Mouse (Mus musculus): Measurements from ENCODE around the gene Cyp2c23. TPM values are rescaled to one million over a fixed set of nuclear protein-coding genes. Genes with fewer than 3 reads are reported as not detected.

Cyp2c23 gene
- 0.10 and 0.11 TPM in 2 replicates for polyA plus RNA-seq (2012; rRNA removed)

DNA sequence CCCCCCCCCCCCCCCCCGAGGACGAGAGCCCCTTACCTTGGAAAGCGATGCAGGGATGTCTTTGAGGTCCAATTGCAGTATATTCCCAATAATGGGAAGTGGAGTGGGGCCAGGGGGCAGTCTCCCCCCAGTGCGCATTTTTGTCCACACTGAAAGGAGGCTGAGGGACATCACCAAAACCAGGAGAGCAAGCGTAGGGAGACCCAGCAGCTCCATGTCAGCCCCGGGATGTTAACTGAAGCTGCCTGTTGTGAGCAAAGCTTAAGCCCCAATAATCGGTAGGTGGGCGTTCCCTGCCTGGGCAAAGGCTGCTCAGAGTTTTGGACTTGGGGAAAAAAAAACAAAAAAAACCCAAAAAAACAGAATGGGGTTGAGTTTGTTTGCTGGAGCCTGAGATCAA is at the start of gene Cyp2c23:
Gene Cyp2c23, minus strand, starts transcription at position 237 of the 400 bp plus-strand sequence.
- no peak for DNase-seq (ENCODE audit: extremely low spot score in 1 of 2, low spot score in 1 of 2)

DNA sequence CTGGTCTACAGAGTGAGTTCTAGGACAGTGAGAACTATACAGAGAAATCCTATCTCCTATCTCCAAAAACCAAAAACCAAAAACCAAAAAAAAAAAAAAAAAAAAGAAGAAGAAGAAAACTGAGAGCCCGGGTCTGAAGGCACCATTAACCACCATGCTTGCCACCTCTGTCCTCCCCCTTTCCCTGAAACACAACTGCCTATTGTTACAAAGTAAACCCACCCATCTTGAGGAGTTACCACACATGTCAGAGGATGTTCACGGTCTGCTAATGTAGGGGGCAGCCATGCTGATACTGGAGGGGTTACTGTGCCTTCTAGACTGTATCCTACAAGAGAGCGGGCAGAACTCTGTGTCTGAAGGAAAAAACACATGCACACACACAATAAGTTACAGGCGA is 48.0 kb upstream of the Cyp2c23 start:
- DNase-seq (ENCODE audit: extremely low spot score in 1 of 2, low spot score in 1 of 2) = no peak

DNA sequence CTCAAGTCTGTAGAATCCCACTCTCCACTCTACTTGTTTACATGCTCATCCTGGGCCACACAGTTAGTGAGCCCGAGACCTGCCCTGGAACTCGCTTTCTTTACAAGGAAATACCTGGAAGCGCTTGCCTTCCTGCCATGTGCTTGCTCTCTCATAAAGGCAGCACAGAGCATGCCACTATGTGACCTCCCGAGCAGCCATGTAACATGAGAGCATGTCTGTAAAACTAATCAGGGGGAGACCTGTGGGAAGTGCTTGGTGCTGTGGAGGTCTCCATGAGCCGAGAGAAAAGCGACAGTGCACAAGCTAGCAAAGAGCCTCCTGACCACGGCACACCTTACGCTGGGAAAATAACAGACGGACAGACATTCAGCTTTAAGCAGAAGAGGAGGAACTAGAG is 47.4 kb upstream of the Cyp2c23 start:
- DNase-seq (ENCODE audit: extremely low spot score in 1 of 2, low spot score in 1 of 2) = no peak

DNA sequence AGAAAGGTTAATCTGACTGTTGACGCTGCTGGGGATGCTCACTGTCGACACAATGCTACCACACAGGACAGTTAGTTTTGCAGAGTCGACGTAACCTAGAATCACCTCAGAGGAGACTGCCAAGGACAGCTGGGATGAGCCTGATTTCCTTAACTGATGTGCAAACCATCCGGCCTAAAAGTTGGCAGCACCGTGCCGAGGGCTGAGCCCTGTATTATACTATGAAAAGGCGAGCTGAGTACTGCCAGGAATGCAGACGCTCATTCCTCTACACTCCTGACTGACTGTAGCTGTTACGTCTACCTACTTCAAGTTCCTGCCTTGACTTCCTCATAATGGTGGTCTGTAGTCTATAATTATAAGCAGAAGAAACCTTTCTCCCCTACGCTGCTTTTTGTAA is 46.0 kb upstream of the Cyp2c23 start:
- no peak for DNase-seq (ENCODE audit: extremely low spot score in 1 of 2, low spot score in 1 of 2)

DNA sequence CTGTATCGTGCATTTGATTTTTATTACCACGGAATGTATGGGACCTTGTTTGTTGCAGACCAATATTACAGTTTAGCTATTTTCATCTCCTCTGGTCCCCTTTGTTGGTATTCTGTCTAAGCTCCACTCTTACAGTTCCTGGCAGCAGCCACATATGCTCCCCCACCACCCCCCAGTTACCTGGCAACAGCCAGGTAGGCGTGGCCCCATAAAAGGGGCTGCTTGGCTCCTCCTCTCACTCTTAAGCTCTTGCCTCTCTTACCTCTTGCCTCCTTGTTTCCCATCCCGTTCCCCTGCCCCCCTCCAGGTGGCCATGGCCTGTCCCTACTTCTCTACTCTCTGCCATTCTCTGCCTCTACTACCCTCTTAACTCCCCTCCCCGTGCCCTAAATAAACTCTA is 42.2 kb upstream of the Cyp2c23 start:
- DNase-seq (ENCODE audit: extremely low spot score in 1 of 2, low spot score in 1 of 2) = no peak

DNA sequence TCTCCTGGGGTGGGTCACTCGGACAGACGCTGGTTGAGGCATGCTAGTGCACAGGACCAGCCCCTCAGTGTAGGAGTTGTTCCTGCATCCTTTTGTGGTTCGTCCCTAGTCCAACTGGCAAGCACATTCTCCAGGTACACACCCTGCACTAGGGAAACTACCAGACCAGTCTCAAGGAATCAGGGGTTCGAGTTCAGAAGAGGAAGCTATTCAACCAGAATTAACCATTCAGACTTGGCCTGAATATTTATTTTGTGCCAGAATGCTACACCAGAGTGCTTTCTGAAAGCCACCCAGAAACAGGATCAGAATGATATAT is 40.9 kb upstream of the Cyp2c23 start:
- DNase-seq (ENCODE audit: extremely low spot score in 1 of 2, low spot score in 1 of 2) = no peak

DNA sequence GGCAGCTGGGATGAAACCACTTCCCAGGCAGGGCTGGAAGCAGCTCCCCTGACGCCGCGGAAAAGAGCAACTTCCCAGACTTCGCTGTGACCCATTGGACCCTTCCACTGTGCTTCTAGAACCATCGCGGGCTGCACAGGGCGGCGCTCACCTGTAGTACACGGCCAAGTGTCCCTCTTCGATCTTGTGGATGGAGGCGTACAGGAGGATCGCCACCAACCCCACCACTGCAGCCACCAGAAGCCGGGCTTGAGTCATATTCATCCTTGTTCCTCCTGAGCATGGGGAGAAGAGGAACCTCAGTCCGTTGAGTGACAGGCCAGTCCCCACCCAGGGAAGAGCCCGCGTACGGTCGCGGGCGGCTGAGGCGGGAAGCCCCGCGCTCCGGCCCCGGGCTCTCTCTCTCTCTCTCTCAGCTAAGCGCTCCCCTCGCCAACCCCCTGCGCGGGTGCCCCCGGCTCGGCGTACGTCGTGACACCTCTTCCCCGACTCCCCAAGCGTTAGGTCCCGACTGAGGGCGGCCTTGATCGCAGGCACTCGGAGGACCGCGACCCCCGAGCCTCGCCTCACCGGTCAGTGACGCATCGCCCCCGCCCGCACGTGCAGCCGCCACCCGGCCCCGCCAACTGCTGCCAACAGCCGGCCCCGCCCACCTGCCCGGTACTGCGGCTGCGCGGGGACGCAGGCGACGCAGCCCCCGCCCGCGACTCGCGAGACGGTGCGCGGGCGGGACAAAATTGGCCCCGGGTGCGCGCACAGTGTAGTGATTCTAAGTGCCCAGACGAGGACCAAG is 40.3 kb upstream of the Cyp2c23 start, which contains the start of gene Erlin1:
Gene Erlin1, minus strand, starts transcription at position 665 of the 793 bp plus-strand sequence.
- peak; percentile 66 to 91 for DNase-seq (ENCODE audit: extremely low spot score in 1 of 2, low spot score in 1 of 2)

DNA sequence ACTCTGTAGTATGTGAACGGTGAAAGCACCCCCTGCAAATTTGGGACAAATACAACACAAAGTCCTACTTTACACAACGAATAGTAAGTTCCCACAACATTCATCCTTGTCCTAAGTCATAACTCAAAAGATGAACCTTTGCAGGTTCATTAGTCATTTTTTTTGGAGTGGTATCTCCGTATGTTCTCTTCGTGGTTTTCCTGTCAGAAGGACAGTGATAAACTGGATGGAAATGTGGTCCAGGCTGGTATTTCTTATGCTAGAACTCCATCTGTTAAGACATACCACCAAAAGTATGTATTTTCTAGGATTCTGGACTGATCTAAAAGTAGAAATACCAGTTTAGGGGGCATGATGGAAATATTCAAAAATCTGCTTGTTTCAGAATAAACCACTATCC is 39.2 kb upstream of the Cyp2c23 start:
- DNase-seq (ENCODE audit: extremely low spot score in 1 of 2, low spot score in 1 of 2) = no peak

DNA sequence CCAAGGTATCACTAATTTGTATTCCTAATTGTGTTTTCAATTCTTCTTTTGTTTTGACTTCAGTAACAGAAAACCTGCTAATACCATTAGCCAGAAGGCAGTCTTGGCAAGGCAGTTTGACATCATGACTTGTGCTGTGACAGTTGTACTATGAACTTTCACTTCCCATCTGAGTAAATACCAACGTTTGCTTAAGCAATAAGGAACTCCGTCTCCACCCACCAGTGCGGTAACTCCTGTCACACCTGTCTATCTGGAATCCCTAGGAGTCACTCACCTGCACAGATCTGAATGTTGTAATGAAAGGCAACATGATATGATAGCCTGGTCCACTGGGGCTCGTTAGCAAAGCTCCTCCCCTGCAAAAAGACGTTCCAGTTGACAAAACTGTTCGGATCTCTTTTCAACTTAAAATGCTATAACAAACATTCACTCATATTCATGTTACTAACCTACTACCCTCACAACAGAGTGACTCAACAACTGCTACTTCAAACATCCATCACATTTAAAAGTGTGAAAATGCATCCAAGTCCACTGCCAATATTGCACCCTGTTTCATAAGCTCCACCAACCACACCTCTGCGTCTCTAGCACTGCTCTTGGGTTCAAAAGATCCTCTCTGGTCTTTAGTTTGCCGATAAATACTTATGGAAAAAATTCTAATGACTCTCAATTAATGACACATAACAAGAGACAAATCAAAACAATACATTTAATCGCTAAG is 38.5 kb upstream of the Cyp2c23 start:
- peak in 1 of 2 experiments; percentile 20 for DNase-seq (ENCODE audit: extremely low spot score in 1 of 2, low spot score in 1 of 2)

DNA sequence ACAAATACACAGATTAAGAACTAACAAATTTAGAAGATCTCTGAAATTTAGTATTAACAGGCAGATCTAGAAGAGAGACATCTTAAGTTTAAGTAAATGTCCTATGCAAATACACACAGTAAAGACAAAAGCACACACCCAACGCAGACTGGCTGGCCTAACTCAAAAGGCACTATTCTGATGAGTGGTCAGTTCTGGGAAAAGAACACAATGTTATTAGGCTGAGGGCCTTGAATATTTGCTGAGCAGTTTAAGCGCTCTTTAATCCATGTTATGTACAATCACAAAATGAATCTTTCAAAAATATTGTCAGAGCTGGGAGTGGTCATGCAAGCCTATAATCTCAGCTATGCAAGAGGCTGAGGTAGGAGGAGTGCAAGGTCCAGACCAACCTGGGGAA is 35.7 kb upstream of the Cyp2c23 start:
- DNase-seq (ENCODE audit: extremely low spot score in 1 of 2, low spot score in 1 of 2) = no peak

DNA sequence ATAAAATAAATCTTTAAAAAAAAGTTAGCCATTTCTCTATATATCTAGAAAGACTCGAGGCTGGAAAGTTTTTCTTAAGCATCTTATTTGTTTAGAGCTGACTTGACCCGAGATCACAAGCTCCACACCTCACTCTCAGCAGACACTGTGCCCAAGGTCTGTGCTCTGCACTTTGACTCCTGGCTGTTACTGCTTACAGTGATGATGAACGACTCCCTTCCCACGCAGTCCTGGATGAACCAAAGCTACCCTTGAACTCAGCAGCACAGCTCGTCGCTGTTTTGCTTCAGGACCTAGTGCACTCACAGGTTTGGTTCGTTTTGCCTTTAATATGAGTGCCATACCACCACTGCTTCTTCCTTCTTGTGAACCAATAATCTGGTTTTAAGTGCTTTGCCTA is 34.8 kb upstream of the Cyp2c23 start:
- no peak for DNase-seq (ENCODE audit: extremely low spot score in 1 of 2, low spot score in 1 of 2)

DNA sequence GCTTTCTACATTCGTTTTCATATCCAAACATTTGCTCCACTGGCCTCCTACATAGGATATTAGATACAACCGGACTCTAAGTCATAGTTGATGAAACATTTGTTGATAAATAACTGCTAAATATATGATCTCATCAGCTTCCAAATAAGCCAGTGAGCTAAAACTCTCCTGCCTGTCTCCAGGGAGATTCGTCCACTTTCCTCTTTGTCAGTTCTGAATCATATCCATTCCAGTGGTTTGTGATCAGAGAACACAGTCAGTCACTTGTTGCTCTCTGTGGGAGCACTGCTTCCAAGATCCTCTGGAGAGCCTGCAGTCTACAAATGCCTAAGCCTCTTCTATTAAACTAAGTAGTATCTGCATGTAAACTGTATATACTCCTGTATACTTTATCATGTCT is 31.2 kb upstream of the Cyp2c23 start:
- DNase-seq (ENCODE audit: extremely low spot score in 1 of 2, low spot score in 1 of 2) = no peak

DNA sequence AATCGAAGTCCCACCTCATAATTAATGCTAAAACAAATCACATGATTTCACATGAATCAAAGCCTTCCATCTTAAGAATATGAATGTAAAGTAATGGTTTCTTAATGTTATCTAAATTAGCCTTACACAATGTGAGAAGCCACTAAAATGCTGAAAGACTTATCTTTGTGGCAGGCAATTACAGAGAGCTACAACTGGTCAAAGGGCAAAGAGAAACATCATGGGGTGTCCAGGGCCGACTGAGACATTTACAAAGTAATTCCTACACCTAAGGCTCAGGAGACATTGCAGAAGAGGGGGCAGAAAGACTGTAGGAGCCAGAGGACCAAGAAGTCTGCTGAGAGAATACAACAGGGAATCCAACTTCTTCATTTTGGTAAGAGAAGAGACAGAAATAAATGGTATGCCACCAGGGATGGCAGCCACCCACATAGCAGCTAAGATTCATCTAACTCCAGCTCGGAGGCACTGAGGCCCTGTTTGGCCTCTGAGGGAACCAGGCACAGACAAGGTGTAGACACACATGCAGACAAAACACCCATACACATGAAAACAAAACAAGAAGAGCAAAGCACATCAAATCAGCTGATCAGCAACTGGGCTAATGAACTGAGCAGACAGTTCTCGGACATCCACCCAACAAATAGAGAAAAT is 26.3 kb upstream of the Cyp2c23 start:
- peak in 1 of 2 experiments; percentile 20 for DNase-seq (ENCODE audit: extremely low spot score in 1 of 2, low spot score in 1 of 2)

DNA sequence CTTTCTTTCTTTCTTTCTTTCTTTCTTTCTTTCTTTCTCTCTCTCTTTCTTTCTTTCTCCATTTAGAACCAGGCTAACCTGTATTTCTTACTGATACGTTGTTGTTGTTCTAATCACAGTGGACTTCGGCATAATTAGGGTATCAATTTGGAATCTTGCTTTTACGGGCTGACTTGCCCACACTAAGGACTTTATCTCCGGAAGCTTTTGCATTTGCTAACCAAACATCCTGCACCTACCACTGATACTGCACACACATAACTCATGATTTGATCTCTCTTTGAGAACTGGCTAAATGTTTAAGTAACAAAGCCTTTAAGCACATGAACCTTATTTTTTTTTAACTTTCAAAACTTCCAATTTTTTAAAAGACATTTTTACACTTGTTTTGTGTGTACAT is 21.4 kb upstream of the Cyp2c23 start:
- DNase-seq (ENCODE audit: extremely low spot score in 1 of 2, low spot score in 1 of 2) = no peak

DNA sequence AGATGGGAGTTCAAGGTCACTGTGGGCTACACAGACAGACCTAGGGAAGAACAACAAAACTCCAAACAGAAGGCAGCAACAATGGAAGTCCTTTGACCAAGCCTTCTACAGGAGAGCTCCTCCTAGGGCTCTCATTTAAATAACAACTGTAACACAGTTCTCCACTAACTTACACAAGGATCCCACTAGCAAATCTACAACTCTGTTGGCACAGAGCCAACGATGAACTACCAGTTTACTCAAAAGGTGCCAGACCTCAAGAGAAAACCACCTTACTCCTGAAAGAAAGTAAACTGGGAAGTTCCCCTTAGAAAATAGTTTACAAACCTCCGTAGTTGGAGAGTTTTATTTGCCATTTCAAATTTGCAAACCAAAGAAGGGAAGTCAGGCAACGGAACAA is 20.3 kb upstream of the Cyp2c23 start:
- no peak for DNase-seq (ENCODE audit: extremely low spot score in 1 of 2, low spot score in 1 of 2)

DNA sequence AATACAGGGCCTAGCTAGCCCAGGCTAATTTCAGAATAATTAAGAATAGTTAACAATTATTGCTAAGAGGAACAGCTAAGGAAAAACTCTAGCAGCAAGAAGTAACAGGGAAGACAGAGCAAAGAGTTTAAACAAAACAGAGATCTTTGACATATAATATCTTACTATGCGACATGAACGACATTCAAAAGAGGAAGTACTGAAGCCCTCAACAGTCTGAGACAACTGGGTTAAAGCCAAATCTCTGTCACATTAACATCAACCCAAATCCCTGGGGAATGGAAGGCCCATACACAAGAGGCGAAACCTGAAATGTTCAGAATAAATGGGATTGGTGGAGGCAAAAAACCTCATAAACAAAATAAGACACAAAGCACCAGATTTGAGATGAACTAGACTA is 16.8 kb upstream of the Cyp2c23 start:
- DNase-seq (ENCODE audit: extremely low spot score in 1 of 2, low spot score in 1 of 2) = no peak

DNA sequence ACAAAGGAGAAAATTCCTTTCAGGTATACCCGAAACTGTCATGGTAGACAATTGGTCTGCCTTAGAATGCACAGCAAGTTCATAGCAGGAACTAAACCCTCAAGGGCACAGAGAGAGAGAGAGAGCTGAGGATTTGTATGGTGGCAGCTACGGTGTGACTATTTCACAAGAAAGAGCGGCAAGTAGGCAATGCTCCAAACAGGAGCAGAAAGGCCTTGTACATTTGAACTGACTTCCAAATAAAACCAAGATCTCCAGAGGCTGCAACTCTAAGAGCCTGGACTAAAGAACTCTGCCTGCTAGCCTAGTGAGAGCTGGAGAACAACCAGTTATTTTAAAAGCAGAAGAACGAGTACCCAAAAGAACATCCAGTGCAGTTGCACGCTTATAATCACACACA is 13.1 kb upstream of the Cyp2c23 start:
- no peak for DNase-seq (ENCODE audit: extremely low spot score in 1 of 2, low spot score in 1 of 2)

DNA sequence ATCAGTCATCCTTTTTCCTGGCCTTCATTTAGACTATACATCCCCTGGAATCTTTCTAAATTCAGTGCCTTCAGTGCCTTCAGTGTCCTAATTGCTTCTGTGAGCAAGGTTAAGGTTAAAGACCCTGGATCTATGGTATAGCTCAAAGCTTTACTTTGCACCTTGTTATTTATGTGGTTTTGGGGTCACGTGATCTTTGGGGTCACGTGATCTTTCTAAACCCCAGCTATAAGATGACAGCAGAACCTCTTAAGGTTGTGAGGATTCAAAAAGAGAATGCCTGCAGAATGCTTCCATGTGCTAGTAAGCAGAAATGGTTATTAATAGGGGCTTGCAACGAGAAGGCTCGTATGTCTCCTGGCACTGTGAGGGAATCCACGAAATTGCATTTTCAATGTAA is 4.4 kb upstream of the Cyp2c23 start:
- DNase-seq (ENCODE audit: extremely low spot score in 1 of 2, low spot score in 1 of 2) = no peak

DNA sequence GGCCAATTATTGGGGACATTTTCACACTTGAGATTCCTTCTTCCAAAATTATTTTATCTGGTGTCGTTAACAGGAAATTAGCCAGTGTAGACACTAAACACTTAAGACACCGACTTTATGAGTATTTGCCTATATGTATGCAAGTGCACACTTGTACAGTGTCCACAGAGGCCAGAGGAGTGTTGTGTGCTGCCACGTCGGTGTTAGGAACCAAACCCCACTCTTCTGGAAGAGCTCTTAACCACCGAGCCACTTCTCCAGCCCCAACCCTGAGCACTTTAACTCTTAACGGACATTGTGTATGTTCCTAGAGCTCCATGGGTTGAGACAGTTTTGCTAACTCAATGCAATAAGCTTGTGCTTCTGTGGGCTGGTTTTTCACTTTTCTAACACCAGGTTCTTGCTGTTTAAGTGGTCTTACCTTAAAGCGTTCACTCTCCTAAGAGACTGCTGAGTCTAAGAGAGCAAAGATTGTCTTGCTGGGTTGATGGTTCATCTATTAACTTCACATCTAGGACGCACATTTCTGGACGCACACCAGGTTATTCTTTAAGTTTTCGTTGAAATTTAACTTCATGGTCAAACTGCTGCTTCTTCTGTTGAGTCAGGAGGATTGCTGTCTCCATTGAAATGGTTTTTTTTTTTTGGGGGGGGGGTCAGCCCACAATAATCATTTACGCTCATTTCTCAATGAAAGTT is 3.2 kb upstream of the Cyp2c23 start:
- DNase-seq (ENCODE audit: extremely low spot score in 1 of 2, low spot score in 1 of 2) = no peak

DNA sequence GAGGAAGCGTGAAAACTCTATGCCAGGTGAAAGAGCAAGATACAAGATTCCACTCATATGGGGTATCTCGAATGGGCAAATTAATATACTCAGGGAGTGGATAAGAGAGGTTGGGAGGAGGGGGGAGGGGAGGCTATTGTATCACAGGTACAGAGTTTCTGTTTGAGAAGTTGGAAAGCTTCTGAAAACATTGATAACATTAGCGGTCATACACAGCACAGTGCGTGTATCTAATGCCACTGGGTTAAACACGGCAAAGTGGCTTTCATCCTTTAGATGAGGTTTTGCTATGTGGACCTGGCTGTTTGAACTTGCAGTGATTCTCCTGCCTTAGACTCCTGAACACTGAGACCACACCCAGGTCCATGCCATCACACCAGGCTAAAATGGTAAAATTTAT is 1.0 kb upstream of the Cyp2c23 start:
- no peak for DNase-seq (ENCODE audit: extremely low spot score in 1 of 2, low spot score in 1 of 2)

DNA sequence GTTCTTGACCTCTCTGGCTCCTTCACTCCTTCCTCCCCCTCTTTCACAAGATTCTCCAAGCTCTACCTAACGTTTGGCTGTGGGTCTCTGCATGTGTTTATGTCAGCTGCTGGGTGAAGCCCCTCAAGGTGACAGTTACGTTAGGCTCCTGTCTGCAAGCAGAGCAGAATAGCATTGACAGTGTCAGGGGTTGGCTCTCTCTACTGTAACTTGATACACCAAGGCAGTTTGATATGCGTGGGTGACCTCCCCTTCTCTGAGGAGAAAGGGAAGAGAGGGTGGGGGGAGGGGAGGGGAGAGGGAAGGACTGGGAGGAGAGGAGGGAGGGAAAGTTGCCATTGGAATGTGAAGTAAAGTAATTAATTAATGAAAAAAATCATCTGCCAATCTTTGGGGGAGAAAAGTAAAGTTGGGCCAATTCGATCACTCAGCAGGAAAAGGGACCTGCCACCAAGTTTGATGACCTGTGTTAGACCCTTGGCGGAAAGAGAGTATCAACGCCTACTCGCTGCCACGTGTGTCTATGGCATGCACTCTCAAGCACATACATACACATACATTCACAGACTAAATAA is 2.0 kb downstream of the Cyp2c23 start:
- no peak for DNase-seq (ENCODE audit: extremely low spot score in 1 of 2, low spot score in 1 of 2)

All from frontal cortex, adult 2 months (tissue).